Mouse (Mus musculus): ENCODE measurements around the gene Krtap9-3. TPM values are rescaled to one million over a fixed set of nuclear protein-coding genes. Genes with fewer than 3 reads are reported as not detected.

Gene Krtap9-3
- polyA plus RNA-seq (2017; shearing (Covaris generic)): not detected

DNA sequence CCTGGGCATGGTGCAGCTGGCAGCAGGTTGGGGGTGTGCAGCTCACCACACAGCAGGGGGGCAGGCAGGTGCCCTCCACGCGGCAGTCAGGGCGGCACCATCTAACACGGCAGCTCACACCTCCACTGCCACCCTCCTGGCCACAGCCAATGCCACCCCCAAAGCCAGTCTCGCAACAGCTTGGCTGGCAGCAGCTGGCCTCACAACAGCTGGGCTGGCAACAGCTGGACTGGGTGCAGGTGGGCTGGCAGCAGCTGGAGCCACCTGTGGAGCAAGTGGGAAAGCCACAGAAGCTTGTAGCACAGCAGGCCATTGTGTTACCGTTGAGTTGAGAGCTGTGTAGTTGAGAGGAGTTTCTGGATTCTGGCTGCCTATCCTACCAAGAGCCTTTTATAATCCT, at the start of gene Krtap9-3:
Gene Krtap9-3 (minus strand): TSS at position 364 of the 400 bp plus-strand sequence.

GRCm38 (mm10) chr11:99643635-99644139, 45.8 kb upstream of the Krtap9-3 start, which contains the start of gene Krtap4-7:
Krtap4-7 (minus strand) TSS chr11:99644089.

DNA sequence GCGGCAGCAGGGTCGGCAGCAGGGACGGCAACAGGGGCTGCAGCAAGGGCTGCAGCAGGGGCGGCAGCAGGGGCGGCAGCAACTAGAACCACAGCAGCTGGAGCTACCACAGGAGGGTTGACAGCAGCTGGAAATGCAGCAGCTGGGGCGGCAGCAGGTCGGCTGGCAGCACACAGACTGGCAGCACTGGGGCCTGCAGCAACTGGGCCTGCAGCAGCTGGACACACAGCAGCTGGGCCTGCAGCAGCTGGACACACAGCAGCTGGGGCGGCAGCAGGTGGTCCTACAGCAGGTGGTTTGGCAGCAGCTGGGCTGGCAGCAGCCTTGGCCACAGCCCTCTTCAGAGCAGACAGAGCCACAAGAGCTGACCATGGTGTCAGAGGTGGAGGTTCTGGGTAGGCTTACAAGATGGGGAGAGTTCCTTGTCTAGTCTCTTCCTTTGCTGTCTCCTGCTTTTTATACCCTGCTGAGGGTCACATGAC, 36.8 kb upstream of the Krtap9-3 start, which contains the start of gene Krtap4-2:
Gene Krtap4-2 (minus strand): TSS at position 432 of the 482 bp plus-strand sequence.

GRCm38 (mm10) chr11:99628138-99628537, 30.2 kb upstream of the Krtap9-3 start, which contains the start of gene Krtap4-1:
Krtap4-1 (minus strand) TSS chr11:99628238.

DNA sequence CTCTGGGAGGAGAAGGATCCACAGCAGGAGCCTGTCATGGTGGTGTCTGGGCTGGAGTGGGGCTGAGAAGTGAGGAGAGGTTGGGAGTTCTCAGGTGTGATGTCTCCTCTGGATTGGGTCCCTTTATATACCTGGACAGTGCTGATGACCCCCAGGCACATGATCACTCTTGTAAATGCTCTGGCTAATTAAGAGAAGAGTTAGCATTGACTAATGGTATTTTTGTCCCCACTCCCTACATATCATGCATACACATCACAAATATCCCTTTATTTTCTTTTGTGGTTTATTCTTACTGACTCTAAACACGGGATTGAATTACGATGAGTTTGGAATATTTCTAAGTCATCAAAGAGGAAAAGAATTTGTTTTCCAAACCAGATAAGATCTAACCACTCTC, 22.4 kb upstream of the Krtap9-3 start, which contains the start of gene Gm11562:
Gene Gm11562 (minus strand): TSS at position 101 of the 400 bp plus-strand sequence.

DNA sequence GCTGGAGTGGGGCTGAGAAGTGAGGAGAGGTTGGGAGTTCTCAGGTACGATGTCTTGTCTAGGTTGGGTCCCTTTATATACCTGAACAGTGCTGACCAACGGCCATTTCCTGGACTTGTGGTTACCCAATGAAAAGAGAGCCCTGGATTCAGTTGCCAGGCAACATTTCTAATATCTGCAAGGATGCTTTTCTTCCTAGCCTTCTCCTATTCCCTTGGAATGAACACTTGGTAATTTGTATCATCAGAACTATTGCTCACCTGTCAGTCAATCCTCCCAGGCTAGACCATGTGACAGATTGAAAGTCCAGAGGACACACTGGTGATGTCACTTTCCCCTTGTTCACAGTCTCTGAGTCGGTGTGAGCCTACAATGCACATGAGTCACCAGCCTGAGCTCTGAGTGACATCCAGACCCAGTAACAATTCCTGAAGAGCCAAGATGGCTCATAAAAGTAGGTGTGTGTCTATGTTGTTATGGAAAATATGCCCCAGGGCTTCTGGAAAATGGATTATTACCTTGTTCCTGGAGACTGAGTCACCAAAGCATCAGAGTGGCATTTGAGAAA, 17.0 kb upstream of the Krtap9-3 start, which contains the start of gene Krtap2-4:
Gene Krtap2-4 (minus strand): TSS at position 51 of the 568 bp plus-strand sequence.

GRCm38 (mm10) chr11:99610089-99610488, 12.2 kb upstream of the Krtap9-3 start, which contains the start of gene Gm11937:
Gm11937 (minus strand) TSS chr11:99610189.

GRCm38 (mm10) chr11:99603208-99603607, 5.3 kb upstream of the Krtap9-3 start, which contains the start of gene Gm11938:
Gm11938 (minus strand) TSS chr11:99603308.

DNA sequence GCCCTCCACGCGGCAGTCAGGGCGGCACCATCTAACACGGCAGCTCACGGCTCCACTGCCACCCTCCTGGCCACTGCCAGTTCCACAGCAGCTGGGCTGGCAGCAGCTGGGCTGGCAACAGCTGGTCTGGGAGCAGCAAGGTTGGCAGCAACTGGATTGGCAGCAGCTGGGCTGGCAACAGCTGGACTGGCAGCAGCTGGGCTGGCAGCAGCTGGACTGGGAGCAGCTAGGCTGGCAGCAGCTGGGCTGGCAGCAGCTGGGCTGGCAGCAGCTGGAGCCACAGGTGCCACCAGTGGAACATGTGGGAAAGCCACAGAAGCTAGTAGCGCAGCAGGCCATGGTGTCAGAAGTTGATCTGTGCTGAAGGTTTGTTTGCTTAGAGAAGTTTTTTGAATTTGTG, 6.9 kb downstream of the Krtap9-3 start, which contains the start of gene Krtap1-3:
Gene Krtap1-3 (minus strand): TSS at position 359 of the 400 bp plus-strand sequence.

DNA sequence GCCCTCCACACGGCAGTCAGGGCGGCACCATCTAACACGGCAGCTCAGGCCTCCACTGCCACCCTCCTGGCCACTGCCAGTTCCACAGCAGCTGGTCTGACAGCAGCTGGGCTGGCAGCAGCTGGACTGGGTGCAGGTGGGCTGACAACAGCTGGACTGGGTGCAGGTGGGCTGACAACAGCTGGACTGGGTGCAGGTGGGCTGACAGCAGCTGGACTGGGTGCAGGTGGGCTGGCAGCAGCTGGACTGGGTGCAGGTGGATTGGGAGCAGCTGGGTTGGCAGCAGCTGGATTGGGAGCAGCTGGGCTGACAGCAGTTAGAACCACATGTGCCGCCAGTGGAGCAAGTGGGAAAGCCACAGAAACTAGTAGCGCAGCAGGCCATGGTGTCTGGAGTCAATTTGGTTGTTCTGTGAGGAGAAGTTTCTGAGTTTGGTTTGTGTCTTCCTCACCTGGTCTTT, 14.6 kb downstream of the Krtap9-3 start, which contains the start of gene Krtap1-4:
Gene Krtap1-4 (minus strand): TSS at position 410 of the 460 bp plus-strand sequence.

GRCm38 (mm10) chr11:99580636-99581035, 17.3 kb downstream of the Krtap9-3 start, which contains the start of gene Krtap1-5:
Krtap1-5 (minus strand) TSS chr11:99581016.

GRCm38 (mm10) chr11:99566530-99566929, 31.4 kb downstream of the Krtap9-3 start, which contains the start of gene Krtap3-1:
Krtap3-1 (minus strand) TSS chr11:99566630.

GRCm38 (mm10) chr11:99559366-99559765, 38.5 kb downstream of the Krtap9-3 start, which contains the start of gene Gm11939:
Gm11939 (minus strand) TSS chr11:99559466.

DNA sequence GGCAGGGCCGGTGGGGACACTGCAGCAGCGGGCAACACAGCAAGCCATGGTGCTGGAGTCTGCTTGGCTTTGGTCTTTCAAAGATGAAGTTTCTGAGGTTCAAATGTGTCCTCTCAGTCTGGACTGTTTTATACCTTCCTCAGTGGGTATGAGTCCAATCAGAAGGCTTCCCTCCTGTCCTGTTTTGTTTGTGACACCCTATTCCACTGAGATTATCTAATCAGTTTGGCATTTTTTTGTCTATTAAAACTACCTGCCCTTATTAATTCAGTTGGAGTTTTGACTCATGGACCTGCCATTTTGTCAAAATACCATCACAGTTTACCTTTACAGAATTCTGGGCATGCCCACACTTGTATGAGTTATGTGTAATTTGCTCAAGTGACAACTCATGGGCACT, 41.2 kb downstream of the Krtap9-3 start, which contains the start of gene Krtap3-2:
Gene Krtap3-2 (minus strand): TSS at position 101 of the 400 bp plus-strand sequence.

DNA sequence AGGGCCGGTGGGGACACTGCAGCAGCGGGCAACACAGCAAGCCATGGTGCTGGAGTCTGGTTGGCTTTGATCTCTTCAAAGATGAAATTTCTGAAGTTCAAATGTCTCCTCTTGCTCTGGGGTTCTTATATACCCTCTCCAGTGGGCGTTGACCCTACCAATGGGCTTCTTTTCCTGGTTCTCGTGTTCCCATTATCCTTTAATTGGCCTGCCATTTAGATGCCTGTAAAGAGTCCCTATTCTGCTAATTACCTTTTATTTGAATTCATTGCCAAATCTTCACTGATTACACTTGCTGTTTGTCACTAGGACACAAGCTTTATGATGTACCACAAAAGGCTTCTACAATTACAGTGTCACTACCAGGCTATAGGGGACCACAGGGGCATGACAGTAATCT, 47.1 kb downstream of the Krtap9-3 start, which contains the start of gene Krtap3-3:
Gene Krtap3-3 (minus strand): TSS at position 101 of the 400 bp plus-strand sequence.

Other genes with a start within 250 kb of the Krtap9-3 start
- gene Krt27, start 247.0 kb downstream of the Krtap9-3 start, polyA plus RNA-seq (2017; shearing (Covaris generic)): not detected
- not detected for gene Krt28, start 223.2 kb downstream of the Krtap9-3 start, polyA plus RNA-seq (2017; shearing (Covaris generic))
- 21.7 TPM for gene Krt10, start 208.7 kb downstream of the Krtap9-3 start, polyA plus RNA-seq (2017; shearing (Covaris generic))
- not detected for gene Krt12, start 175.8 kb downstream of the Krtap9-3 start, polyA plus RNA-seq (2017; shearing (Covaris generic))
- gene Krt20, start 160.0 kb downstream of the Krtap9-3 start, polyA plus RNA-seq (2017; shearing (Covaris generic)): not detected
- gene Krt23, start 105.0 kb downstream of the Krtap9-3 start, polyA plus RNA-seq (2017; shearing (Covaris generic)): not detected
- not detected for gene Krt39, start 76.8 kb downstream of the Krtap9-3 start, polyA plus RNA-seq (2017; shearing (Covaris generic))
- gene Krt40, start 54.9 kb downstream of the Krtap9-3 start, polyA plus RNA-seq (2017; shearing (Covaris generic)): not detected
- not detected for gene Krtap3-3, start 47.2 kb downstream of the Krtap9-3 start, polyA plus RNA-seq (2017; shearing (Covaris generic))
- gene Krtap3-2, start 41.3 kb downstream of the Krtap9-3 start, polyA plus RNA-seq (2017; shearing (Covaris generic)): not detected
- not detected for gene Gm11939, start 38.6 kb downstream of the Krtap9-3 start, polyA plus RNA-seq (2017; shearing (Covaris generic))
- not detected for gene Krtap3-1, start 31.5 kb downstream of the Krtap9-3 start, polyA plus RNA-seq (2017; shearing (Covaris generic))
- gene Krtap1-5, start 17.1 kb downstream of the Krtap9-3 start, polyA plus RNA-seq (2017; shearing (Covaris generic)): not detected
- gene Krtap1-4, start 14.5 kb downstream of the Krtap9-3 start, polyA plus RNA-seq (2017; shearing (Covaris generic)): not detected
- gene Krtap1-3, start 6.8 kb downstream of the Krtap9-3 start, polyA plus RNA-seq (2017; shearing (Covaris generic)): not detected
- gene Gm11938, start 5.2 kb upstream of the Krtap9-3 start, polyA plus RNA-seq (2017; shearing (Covaris generic)): not detected
- not detected for gene Gm11937, start 12.1 kb upstream of the Krtap9-3 start, polyA plus RNA-seq (2017; shearing (Covaris generic))
- gene Krtap2-4, start 16.7 kb upstream of the Krtap9-3 start, polyA plus RNA-seq (2017; shearing (Covaris generic)): not detected
- gene Gm11562, start 22.3 kb upstream of the Krtap9-3 start, polyA plus RNA-seq (2017; shearing (Covaris generic)): not detected
- gene Krtap4-1, start 30.1 kb upstream of the Krtap9-3 start, polyA plus RNA-seq (2017; shearing (Covaris generic)): not detected
- gene Krtap4-2, start 37.0 kb upstream of the Krtap9-3 start, polyA plus RNA-seq (2017; shearing (Covaris generic)): not detected
- not detected for gene Krtap4-7, start 46.0 kb upstream of the Krtap9-3 start, polyA plus RNA-seq (2017; shearing (Covaris generic))
- gene Gm11555, start 52.1 kb upstream of the Krtap9-3 start, polyA plus RNA-seq (2017; shearing (Covaris generic)): not detected
- gene Gm11563, start 60.9 kb upstream of the Krtap9-3 start, polyA plus RNA-seq (2017; shearing (Covaris generic)): not detected
- gene Krtap4-6, start 67.9 kb upstream of the Krtap9-3 start, polyA plus RNA-seq (2017; shearing (Covaris generic)): not detected
- gene Gm14190, start 92.6 kb upstream of the Krtap9-3 start, polyA plus RNA-seq (2017; shearing (Covaris generic)): not detected
- not detected for gene Gm14180, start 136.2 kb upstream of the Krtap9-3 start, polyA plus RNA-seq (2017; shearing (Covaris generic))
- not detected for gene Gm11595, start 174.8 kb upstream of the Krtap9-3 start, polyA plus RNA-seq (2017; shearing (Covaris generic))
- not detected for gene Krtap4-8, start 182.6 kb upstream of the Krtap9-3 start, polyA plus RNA-seq (2017; shearing (Covaris generic))
- gene Krtap4-9, start 187.1 kb upstream of the Krtap9-3 start, polyA plus RNA-seq (2017; shearing (Covaris generic)): not detected
- not detected for gene Gm11596, start 195.4 kb upstream of the Krtap9-3 start, polyA plus RNA-seq (2017; shearing (Covaris generic))
- not detected for gene Gm11569, start 200.8 kb upstream of the Krtap9-3 start, polyA plus RNA-seq (2017; shearing (Covaris generic))
- not detected for gene Gm11554, start 206.3 kb upstream of the Krtap9-3 start, polyA plus RNA-seq (2017; shearing (Covaris generic))
- not detected for gene Krtap4-13, start 211.8 kb upstream of the Krtap9-3 start, polyA plus RNA-seq (2017; shearing (Covaris generic))
- gene Gm11564, start 217.6 kb upstream of the Krtap9-3 start, polyA plus RNA-seq (2017; shearing (Covaris generic)): not detected
- not detected for gene 2300003K06Rik, start 240.0 kb upstream of the Krtap9-3 start, polyA plus RNA-seq (2017; shearing (Covaris generic))

Data from inflammation-experienced regulatory T-cells, adult 16 weeks (primary cell).